Mouse (Mus musculus) G1E (cell line): ENCODE measurements around the gene Agk.

Experiments
- CTCF ChIP-seq: IDR thresholded peaks from 2 replicates; pipeline ENCODE4 v1.5.1; 2012; ENCODE audit warnings: low read depth, low read length, inconsistent platforms, mixed read lengths
- POLR2AphosphoS5 ChIP-seq: IDR thresholded peaks from 2 replicates; pipeline ENCODE4 v1.6.1; 2012; ENCODE audit warnings: low read depth, low read length, inconsistent platforms; ENCODE audit not compliant: insufficient replicate concordance

DNA sequence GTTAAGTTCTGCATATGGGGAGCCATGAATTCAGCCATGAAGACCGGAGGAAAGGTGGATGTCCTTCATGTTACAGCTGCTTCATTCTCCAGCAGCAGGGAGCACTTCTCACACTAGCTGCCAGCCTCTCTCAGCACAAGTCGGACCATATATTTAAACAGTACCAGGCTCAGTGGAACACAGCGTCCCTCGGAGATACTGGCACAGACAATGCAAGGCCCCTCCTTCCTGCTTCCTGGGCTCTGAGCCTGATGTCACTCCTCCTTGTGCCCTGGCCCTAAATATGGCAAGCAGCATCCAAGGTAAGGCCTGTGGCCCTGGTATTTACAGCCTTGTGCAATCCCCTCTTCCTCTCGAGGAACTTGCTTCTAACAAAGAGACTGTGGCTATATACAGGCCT lies 90.8 kb downstream of the Agk start:
- TF ChIP-seq CTCF, result no peak
- no peak for TF ChIP-seq POLR2AphosphoS5
